Mouse (Mus musculus) lung, embryonic 16.5 days (tissue): ENCODE results near the gene Scnn1a. TPM values are rescaled to one million over a fixed set of nuclear protein-coding genes. Genes with fewer than 3 reads are reported as not detected.

Experiments
- ATAC-seq: fragments of 200-750 bp; cut with Nextera tagmentation; 2 replicates; pipeline ENCODE4 v1.8.0; 2017; ENCODE audit warnings: low read depth, mild to moderate bottlenecking, moderate library complexity
- H3K27ac ChIP-seq: fragments of 300-500 bp; sonication (generic); 2 replicates; pipeline ENCODE4 v1.5.1; 2014; ENCODE audit warnings: mild to moderate bottlenecking, control low read depth, low read length
- H3K27me3 ChIP-seq: fragments of 300-500 bp; sonication (generic); 2 replicates; pipeline ENCODE4 v1.6.1; 2014; ENCODE audit warnings: low read depth, low read length, mixed read lengths; ENCODE audit not compliant: control insufficient read depth, insufficient read depth
- H3K36me3 ChIP-seq: fragments of 300-500 bp; sonication (generic); 2 replicates; pipeline ENCODE4 v1.6.1; 2014; ENCODE audit warnings: low read length; ENCODE audit not compliant: control insufficient read depth, insufficient read depth
- H3K4me1 ChIP-seq: fragments of 300-500 bp; sonication (generic); replicated peaks from 2 replicates; pipeline ENCODE4 v1.6.1; 2014; ENCODE audit warnings: low read length, mixed read lengths; ENCODE audit not compliant: control insufficient read depth, insufficient read depth
- H3K4me2 ChIP-seq: fragments of 300-500 bp; sonication (generic); 2 replicates; pipeline ENCODE4 v1.6.1; 2014; ENCODE audit warnings: low read depth, low read length, control low read depth
- H3K4me3 ChIP-seq: fragments of 300-500 bp; sonication (generic); 2 replicates; pipeline ENCODE4 v1.5.1; 2014; ENCODE audit warnings: mild to moderate bottlenecking, low read length, control low read depth
- H3K9ac ChIP-seq: fragments of 300-500 bp; sonication (generic); 2 replicates; pipeline ENCODE4 v1.6.1; 2014; ENCODE audit warnings: low read length, control low read depth
- H3K9me3 ChIP-seq: fragments of 300-500 bp; sonication (generic); 2 replicates; pipeline ENCODE4 v1.6.1; 2016; ENCODE audit warnings: low read length; ENCODE audit not compliant: control insufficient read depth
- WGBS: fragments of 180-500 bp; shearing (Covaris S2); extraction: QIAGEN DNeasy Blood & Tissue Kit; methylation state at CpG from one replicate; pipeline ENCODE4 v1.1.7; 2014; 5-methylcytosine and 5-hydroxymethylcytosine counted together
- polyA plus RNA-seq: library from polyadenylated mRNA; unstranded; fragments of >200 nt; fragmentation: Nextera tagmentation; extraction: Ambion mirVana; gene quantifications from 2 replicates; pipeline ENCODE4 v1.2.1, GENCODE M21; 2015

Scnn1a gene
- polyA plus RNA-seq, 1 experiment from 2014 or later, result 9.1 TPM

DNA sequence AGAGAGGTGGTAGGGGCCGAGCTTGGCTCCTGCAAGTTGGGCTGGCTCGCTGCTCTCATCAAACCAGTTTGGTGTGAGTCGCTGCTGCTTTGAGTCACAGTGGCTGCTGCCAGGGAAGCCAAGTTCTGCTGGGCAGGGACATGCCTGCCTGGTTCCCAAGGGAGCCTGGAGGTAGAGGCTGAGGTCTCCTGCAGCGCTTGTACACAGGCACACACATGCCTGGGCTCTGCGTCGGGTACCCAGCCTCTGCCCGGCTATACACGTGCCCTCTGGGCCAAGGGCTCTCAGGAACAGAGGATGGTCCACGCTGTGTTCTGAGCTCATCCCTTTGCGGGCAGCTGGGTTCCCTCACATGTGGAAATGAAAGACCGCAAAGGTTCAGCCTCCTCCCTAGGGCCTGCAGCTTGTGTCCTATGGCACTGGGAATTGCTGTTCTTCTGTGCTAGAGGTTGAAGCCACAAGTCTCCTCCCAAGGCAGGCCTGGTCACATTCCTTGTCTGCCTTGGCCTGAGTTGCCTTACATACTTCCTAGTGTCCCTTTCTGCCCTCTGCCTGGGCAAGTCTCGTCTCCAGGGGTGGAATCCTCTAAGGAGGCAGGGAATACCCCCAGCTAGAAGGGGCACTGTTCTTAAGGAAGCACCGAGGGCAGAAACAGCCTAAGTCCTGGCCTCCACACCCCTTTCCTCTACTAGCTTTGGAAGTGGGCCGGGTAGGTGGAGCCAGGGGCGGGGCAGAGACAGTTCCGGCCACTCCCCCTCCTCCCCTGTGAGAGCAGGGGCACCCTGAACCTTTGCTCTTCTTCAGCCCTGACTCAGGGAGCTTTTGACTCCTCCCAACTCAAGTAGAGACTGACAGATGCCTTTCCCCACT, 57.4 kb downstream of the Scnn1a start:
- peak overlapping the region; percentile 34; the same call in 1 of the 2 replicates for H3K9ac ChIP-seq
- peak; percentile 82 for ATAC-seq
- 35% methylated on average over 16 of the region's 16 CpGs for WGBS
- H3K27me3 ChIP-seq, result peaks cover 30% of the 10 kb centered on the region
- H3K4me1 ChIP-seq, result peaks cover 18% of the 10 kb centered on the region
- no peaks in the 10 kb centered on the region for H3K36me3 ChIP-seq
- 0 out of 2 replicates have a peak overlapping the region, but pooled peaks have one; percentile 12 for H3K27ac ChIP-seq
- no peak overlapping the region for H3K4me3 ChIP-seq
- H3K9me3 ChIP-seq, result no peaks in the 10 kb centered on the region
- no peak overlapping the region for H3K4me2 ChIP-seq

- Histone ChIP-seq H3K9me3 (no peaks in the 10 kb centered on the region), H3K36me3 (no peaks in the 10 kb centered on the region), H3K4me2 (no peak overlapping the region), H3K27ac (no peak overlapping the region), H3K4me3 (no peak overlapping the region), H3K9ac (no peak overlapping the region), H3K4me1 (peaks cover 18% of the 10 kb centered on the region), H3K27me3 (peaks cover 30% of the 10 kb centered on the region)
- ATAC-seq, result peak; percentile 6; the same call in 1 of the 2 replicates
- WGBS, result 21% methylated on average over 6 of the region's 6 CpGs
Measured at GRCm38 (mm10) chr6:125378621-125379020, 58.2 kb downstream of the Scnn1a start.

DNA sequence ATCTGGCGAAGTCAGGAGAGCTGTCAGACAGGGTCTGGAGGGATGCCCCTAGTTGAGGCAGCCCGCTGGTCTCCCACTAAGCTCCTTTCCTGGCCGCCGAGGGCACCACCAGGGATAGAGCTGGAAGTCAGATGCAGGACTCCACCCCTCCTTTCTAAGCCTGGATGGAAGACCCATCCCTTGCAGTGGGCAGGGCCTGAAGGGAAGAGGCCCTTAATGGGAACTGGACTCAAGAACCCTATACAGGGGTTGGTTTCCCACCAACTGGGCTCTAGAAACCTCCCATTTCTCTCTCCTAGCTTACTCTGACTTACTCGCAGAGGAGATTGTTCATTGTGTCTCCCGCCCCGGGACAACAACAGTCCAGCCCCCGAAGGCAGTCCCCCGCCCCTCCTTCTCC, 59.3 kb downstream of the Scnn1a start:
- Histone ChIP-seq H3K9me3 (no peaks in the 10 kb centered on the region), H3K9ac (peak overlapping the region; percentile 51; the same call in 1 of the 2 replicates), H3K4me1 (peaks cover 18% of the 10 kb centered on the region), H3K4me3 (peak overlapping the region; percentile 47), H3K4me2 (peak overlapping the region; percentile 69), H3K27me3 (peaks cover 30% of the 10 kb centered on the region), H3K27ac (no peak overlapping the region), H3K36me3 (no peaks in the 10 kb centered on the region)
- WGBS, result 7% methylated on average over 9 of the region's 9 CpGs
- no peak for ATAC-seq

- WGBS, result 9% methylated on average over 38 of the region's 40 CpGs
- Histone ChIP-seq H3K9ac (peak within 1 kb of the TSS; percentile 51; the same call in 1 of the 2 replicates), H3K27ac (no peak within 1 kb of the TSS), H3K27me3 (peaks cover 30% of the 10 kb centered on the region), H3K9me3 (no peaks in the 10 kb centered on the region), H3K4me2 (peak within 1 kb of the TSS; percentile 69), H3K4me1 (peaks cover 18% of the 10 kb centered on the region), H3K36me3 (no peaks in the 10 kb centered on the region), H3K4me3 (peak within 1 kb of the TSS; percentile 47)
- ATAC-seq, result peak; percentile 56
Measured at GRCm38 (mm10) chr6:125380372-125381360, 60.2 kb downstream of the Scnn1a start, which contains the start of gene Plekhg6. Plekhg6 (minus strand) TSS chr6:125380793.

DNA sequence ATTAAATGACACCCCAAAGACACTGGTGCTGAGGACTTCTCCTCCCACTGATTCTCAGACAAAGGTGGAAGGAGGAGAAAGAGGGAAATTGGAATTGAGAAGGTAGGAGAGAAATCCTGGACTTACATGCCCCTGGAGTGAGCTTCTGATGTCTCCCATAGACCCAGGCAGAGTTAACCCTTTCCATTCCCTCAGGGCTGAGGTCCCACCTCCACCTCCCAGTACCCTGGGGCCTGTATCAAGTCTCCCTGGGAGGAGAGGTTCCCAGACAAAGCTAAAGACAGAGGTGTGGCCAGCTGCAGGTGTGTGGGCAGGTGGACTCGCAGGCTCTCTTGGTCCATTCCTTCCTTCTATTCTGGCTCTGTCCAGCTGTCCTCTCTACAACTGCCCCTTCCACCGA, 61.6 kb downstream of the Scnn1a start:
- no peak overlapping the region for H3K27ac ChIP-seq
- no peaks in the 10 kb centered on the region for H3K9me3 ChIP-seq
- H3K4me2 ChIP-seq, result no peak overlapping the region
- no peaks in the 10 kb centered on the region for H3K36me3 ChIP-seq
- 50% methylated on average over 2 of the region's 2 CpGs for WGBS
- peaks cover 18% of the 10 kb centered on the region for H3K4me1 ChIP-seq
- peaks cover 30% of the 10 kb centered on the region for H3K27me3 ChIP-seq
- no peak overlapping the region for H3K4me3 ChIP-seq
- ATAC-seq, result no peak
- no peak overlapping the region for H3K9ac ChIP-seq

DNA sequence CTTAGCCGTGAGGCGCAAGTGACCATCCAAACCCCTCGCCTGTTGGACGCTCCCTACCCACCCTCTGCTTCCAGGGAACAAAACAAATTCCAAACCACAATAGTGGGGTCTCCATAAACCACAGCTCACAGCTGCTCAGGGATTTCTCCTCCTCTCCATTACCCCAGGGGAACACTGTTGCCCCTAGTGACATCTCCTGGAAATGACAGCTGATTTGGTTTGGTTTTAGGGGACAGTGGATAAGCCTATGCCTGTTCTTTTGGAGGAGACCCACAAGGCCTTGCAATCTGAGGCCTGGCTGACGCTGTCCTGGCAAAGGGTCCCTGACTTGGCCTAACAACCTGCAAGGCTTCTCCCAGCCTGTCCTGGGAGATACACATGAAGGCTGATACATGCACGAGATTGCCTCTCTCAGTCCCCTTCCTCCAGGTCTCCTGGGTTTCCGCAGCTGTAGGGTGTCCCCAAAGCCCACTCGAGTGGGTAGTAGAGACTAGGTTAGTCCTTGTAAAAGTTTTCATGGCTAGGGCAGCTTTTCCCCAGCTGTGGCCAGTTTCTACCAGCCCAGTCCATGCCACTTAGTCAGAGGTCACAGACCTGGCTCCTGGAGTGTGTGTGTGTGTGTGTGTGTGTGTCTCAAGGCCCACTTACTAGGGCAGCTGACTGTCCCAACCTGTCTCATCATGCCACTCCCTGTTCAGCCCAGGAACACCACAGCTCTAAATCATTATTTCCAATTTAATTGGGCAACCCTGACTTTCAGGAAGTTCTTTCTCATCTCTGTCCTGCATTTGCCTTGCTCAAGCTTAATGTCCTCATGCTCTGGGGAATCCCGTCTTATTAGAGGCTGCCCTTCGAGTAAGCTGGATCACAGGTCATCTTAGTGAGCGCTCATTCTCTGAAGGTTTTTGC, 64.9 kb downstream of the Scnn1a start:
- Histone ChIP-seq H3K9me3 (no peaks in the 10 kb centered on the region), H3K4me3 (no peak overlapping the region), H3K27me3 (peaks cover 12% of the 10 kb centered on the region), H3K4me1 (peaks cover under 1% of the 10 kb centered on the region; the same call in 1 of the 2 replicates), H3K4me2 (no peak overlapping the region), H3K9ac (no peak overlapping the region), H3K27ac (no peak overlapping the region), H3K36me3 (no peaks in the 10 kb centered on the region)
- no peak for ATAC-seq
- WGBS, result 61% methylated on average over 11 of the region's 11 CpGs

GRCm38 (mm10) chr6:125386080-125386479, 65.6 kb downstream of the Scnn1a start:
- 40% methylated on average over 6 of the region's 6 CpGs for WGBS
- no peak for ATAC-seq

DNA sequence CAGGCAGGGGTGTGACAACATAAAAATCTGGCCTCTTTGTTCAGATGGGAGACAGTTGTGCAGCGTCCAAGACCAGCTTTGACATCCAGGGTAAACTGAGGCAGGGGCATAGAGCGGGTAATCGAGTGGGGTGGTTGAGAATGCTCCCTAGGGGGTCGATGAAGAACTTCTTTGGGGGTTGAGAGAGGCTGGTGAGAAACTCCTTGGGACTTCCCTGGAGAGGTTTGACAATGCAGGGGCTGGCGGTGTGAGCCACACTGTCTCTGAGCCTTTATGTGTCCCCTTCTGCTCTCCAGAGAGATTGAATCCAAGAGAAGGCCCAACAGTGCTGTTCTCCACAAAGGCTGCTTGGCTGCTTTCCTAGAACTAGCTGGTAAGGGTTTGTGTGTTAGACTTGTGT, 69.4 kb downstream of the Scnn1a start:
- H3K27ac ChIP-seq, result no peak overlapping the region
- no peak overlapping the region for H3K4me2 ChIP-seq
- no peaks in the 10 kb centered on the region for H3K9me3 ChIP-seq
- H3K36me3 ChIP-seq, result no peaks in the 10 kb centered on the region
- no peak overlapping the region for H3K9ac ChIP-seq
- 78% methylated on average over 5 of the region's 5 CpGs for WGBS
- H3K27me3 ChIP-seq, result no peaks in the 10 kb centered on the region
- no peak overlapping the region for H3K4me3 ChIP-seq
- no peak for ATAC-seq
- H3K4me1 ChIP-seq, result no peaks in the 10 kb centered on the region

More at GRCm38 (mm10) chr6:125386080-125386479, 65.6 kb downstream of the Scnn1a start:
- Histone ChIP-seq H3K9me3 (no peaks in the 10 kb centered on the region), H3K9ac (no peak overlapping the region), H3K4me2 (no peak overlapping the region), H3K27me3 (peaks cover 6% of the 10 kb centered on the region; the same call in 1 of the 2 replicates), H3K4me1 (no peaks in the 10 kb centered on the region), H3K36me3 (no peaks in the 10 kb centered on the region), H3K4me3 (no peak overlapping the region), H3K27ac (no peak overlapping the region)
